Mouse (Mus musculus) c-Kit-positive CD71-positive TER-119-negative erythroid progenitor cells, embryonic 14.5 days (primary cell): ENCODE measurements around the gene Atp13a3.

ENCODE experiments used
- DNase-seq: peaks from one replicate; pipeline ENCODE4 v3.0.0-alpha.2; 2013; ENCODE audit warnings: low read depth

Gene Atp13a3

DNA sequence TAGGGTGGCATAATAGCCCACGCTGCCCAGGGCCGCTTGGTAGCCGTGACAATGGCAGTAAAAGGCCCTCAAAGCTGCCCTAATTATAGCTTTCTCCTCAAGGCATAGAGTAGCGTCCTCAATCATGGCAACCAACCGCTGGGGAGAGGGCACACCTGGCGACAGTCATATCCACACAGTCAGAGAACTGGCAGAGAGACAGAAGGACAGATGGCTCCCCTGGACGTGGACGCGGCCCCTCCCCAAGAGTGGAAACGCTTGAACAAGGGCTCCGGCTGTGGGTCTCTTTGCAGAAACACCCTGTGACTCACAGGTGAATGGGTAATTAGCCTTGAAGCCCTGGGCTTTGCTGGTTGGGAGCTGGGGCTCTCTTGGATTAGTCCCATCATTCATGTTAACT lies 127.4 kb downstream of the Atp13a3 start:
- no peak for DNase-seq

DNA sequence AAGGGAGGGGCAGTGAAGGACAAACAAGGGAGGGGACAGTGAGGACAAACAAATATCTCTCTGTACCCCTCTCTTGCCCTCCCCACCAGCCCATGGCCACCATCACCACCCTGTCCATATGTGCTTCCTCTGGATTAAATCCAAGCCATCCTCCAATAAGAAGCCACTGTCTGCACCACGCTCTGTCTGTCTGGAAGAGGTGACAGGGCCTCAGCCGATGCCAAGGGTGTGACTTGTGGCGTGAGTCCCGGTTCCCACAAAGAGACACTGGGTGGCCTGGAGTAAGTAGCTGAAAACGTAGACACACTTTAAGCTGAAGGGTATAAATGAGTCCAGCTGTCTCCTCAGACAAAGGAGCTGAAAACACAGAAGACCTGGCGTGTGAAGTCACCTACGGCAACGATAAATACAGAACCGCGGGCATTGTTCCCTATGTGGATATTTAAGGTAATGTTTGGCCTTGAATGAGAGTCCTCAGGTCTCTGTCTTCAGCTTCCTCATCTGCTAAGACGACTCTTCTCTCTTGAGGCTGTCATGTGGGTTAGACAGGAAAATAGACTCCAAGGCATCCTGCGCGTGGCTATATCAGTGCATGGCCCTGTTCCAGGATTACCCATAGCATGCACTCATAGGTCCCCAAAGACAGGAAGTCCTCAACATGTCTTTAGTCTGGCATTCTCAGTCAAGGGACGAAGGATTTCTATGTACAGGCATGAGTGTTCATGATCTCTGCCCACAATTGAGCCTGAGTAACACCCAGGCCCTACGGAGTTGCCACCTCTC lies 130.0 kb downstream of the Atp13a3 start:
- no peak for DNase-seq

GRCm38 (mm10) chr16:30273065-30273464 lies 132.7 kb downstream of the Atp13a3 start:
- no peak for DNase-seq

DNA sequence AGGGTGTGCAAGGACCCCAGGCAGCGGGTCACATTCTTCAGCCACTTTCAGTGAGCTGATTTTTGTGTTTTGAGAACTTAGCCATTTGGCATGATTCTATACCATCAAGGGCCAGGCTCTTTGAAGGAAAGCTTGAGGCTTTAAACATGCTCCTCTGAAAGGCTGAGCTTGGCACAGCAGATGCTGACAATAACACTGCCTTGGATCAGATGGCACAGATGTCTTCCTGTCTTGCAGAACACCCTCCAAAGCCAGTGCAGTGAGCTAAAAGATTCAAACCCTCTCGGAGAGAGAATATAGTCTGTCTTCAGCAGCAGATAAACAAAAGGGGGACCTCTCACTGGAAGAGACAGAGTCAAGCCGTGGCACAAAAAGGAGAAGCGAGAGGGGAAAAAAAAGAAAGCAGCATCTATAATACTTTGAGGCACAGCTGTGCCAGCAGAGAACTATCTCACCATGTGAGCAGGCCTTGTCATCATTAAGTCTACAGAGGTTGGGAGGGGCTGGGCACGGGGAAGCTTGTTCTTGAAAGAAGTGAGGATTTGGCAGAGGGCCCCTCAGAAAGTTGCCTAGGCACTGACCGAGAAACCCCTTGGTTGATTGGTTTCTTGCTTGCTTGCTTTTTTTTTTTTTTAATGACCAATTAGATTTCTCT lies 133.7 kb downstream of the Atp13a3 start:
- DNase-seq, result no peak

GRCm38 (mm10) chr16:30271223-30271761 lies 134.5 kb downstream of the Atp13a3 start:
- no peak for DNase-seq

DNA sequence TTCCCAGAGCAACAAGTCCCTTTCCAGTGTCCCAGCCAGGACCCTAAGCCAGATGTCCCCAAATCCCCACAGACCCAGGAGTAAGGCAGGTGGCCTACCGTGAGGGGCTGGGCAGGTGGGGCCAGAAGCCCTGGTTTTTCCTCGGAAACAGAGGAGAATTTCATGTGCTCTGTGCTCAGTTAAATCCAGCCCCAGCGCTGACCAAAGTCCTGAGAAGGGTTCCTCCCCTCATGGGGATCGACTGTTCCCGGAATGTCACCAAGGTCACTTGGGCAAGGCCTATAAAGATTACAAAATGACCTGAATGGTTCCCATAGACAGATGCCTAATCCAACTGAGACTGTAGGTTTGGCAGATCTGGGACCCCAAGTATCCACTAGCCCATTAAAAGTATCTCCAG lies 138.4 kb downstream of the Atp13a3 start, which contains the start of gene Cpn2:
Cpn2 (minus strand) TSS at position 141 of the 400 bp plus-strand sequence.
- no peak for DNase-seq

- no peak for DNase-seq
These were observed 139.2 kb downstream of the Atp13a3 start for GRCm38 (mm10) chr16:30266561-30266960.

DNA sequence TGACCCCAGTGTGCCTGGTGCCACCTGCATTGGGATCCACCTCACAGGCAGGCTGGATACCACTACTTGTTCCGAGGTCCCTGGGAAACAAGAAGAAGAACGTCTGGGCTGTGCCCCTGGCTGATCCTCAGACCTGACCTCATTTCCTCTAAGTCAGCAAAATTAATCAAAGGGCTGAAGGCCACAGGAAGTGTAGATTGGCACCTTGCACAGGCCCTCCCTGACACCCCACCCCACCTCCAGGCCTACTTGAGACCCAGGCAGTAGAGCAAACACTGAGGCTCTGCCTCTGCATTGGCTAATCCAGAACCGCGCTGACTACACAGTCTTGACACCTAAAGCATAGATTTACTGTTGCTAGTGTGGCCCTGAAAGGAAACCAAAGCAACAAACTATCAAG lies 140.2 kb downstream of the Atp13a3 start:
- no peak for DNase-seq

DNA sequence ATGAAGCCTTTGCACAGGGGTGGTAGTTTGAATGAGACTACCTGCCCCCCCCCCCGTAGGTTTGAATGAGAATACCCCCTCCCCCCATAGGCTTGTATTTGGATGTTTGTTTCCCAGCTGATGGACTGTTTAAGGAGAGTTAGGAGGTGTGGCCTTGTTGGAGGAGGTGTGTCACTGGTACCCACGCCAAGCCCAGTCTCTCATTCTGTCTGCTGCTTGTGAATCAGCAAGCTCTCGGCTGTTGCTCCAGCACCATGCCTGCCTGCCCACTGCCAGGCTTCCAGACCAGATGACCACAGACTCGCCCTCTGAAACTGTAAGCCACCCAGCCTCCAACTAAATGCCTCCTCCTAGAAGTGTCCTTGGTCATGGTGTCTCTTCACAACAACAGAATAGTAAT lies 142.6 kb downstream of the Atp13a3 start:
- DNase-seq, result no peak

GRCm38 (mm10) chr16:30262664-30263063 lies 143.1 kb downstream of the Atp13a3 start:
- peak; percentile 61 for DNase-seq
